Mouse (Mus musculus) embryo, embryonic 9.5 days (tissue): ENCODE measurements around the gene Picalm.
A peak's percentile ranks its signal among the peaks of the same experiment; 100 is the strongest.
"Not testable (repeated sequence)": the region's sequence is repeated elsewhere in the genome, so short reads cannot be mapped to it uniquely, and the experiment has no call there.

Source experiments
- DNase-seq: peaks from one replicate; pipeline ENCODE4 v3.0.0-alpha.2; 2017; ENCODE audit errors: extremely low spot score

The Picalm gene

DNA sequence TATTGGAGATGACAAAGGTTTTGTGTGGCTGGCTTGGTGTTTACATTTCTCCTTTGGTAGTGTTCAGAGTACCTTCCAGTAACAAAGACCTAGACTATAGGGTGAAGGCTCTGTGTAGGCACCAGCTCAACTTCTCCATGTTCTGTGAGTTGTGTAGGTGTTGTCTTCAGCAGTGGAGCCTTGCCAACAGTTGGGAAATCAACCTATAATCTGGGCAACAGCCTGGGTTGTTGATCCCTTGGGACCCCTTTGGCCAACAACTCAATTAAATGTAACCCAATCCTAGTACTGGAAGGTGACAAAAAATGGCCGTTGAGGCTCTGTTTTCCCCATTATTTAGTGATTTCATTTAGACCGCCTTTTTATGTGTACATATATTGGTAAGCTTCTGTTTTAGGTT is 80.1 kb downstream of the Picalm start:
- DNase-seq = no peak

DNA sequence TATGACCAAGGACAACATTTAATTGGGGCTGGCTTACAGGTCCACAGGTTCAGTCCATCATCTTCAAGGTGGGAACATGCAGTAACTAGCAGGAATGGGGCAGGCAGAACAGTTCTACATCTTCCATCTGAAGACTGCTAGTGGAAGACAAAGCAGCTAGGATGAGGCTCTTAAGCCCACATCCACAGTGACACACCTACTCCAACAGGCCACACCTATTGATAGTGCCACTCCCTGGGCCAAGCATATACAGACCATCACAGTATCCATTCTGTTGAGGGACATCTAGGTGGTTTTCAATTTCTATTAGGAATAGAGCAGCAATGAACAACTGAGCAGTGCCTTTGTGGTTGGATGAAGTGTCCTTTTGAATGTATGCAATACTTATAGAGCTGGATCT is 80.9 kb downstream of the Picalm start:
- no peak for DNase-seq

DNA sequence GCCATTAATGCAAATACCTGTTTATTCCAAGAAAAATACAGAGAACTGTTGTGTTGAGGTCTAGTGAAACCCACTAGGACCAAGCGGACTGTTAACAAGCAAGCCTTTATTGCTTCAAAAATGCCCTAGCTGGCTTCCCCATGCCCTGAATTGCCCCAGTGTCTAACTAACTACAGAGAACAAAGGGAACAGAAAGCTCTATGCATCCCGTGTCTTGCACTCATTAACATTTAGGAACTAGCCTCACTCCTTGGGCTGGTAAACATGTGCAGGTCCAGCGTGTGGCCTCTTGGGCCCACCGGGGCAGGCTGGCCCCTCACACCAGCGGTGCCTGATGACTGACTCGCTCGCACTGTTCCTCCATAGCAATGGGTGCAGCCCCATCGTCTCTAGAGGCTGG is 86.5 kb downstream of the Picalm start:
- DNase-seq = no peak

DNA sequence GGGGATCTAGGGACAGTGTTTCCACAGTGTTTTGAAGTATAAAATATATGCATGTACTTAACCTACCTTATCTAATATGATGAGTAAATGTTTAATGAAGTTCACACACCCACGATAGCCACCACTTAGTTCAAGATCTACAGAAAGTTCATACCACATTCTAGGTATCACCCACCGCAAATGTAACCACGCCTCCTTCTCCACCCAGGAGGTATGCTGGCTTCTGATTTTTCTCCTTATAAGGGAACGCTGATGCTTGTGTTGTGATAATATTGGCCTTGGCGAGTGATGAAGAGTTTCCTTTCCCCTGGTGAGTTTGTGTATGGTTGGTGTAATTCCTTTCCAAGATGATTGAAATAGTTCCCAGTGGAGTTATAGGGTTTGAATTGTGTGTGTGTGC is 88.1 kb downstream of the Picalm start:
- DNase-seq = no peak

DNA sequence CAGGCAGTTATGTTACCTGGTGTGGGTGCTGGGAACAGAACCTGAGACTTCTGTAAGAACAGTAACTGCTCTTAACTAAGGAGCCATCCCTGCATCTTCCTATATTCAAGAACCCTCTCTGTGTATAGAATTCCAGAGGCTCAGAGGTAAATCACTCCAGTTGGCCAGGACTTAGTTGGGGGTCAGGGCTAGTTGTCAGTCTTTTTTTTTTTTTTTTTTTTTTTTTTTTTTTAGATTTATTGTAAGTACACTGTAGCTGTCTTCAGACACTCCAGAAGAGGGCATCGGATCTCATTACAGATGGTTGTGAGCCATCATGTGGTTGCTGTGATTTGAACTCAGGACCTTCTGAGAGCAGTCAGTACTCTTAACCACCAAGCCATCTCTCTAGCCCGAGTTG is 91.5 kb downstream of the Picalm start:
- DNase-seq = no peak

DNA sequence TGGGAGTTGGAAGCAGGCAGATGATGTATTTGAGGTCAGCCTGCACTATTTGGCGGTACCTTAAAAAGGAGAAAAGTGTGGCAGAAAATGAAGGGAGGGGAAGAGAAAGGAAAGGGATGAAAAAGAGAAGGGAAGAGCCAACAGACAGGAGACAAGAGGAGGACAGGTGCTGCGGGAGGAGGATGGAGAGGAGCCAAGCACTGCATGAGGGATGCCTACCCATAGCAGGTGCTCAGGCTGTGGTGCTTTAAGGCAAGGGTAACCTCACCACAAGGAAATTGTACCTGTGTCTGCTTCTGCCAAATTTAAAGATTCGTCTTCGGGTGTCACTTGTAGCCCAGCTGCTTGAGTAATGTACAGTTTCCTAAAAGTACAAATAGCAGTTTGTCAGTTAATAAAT is 98.1 kb downstream of the Picalm start:
- DNase-seq = no peak

DNA sequence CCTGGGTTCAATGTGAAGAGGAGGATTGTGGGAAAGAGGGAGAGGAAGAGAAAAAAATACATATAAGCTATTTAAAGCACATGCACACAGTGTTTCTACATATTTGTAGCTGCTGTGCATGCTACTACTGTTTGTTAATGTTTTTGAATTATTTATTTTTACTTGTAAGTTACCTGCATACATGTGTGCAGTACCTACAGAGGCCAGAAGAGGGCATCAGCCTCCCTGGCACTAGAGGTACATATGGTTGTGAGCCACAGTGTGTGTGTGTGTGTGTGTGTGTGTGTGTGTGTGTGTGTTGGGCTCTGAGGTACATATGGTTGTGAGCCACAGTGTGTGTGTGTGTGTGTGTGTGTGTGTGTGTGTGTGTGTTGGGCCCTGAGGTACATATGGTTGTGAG is 98.9 kb downstream of the Picalm start:
- DNase-seq = not testable (repeated sequence)

DNA sequence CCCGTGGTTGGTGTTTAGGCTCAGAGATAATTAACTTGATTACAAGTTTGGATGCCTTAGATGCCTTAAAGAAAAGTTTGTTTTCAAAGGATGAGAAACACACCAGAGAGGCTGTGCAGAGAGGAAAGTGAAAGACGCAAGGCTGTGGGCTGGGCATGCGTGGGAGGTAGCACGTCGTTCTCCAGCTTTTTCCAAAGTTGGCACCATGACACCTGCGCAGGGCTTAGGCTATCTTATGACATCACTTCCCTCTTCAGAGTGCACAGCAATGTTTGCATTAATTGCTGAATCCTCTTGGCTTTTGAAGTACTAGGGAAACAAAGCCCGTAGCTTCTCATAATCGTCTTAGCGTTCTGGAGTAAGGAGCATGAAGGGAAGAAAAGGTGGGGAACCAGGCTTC is 101.4 kb downstream of the Picalm start:
- no peak for DNase-seq

DNA sequence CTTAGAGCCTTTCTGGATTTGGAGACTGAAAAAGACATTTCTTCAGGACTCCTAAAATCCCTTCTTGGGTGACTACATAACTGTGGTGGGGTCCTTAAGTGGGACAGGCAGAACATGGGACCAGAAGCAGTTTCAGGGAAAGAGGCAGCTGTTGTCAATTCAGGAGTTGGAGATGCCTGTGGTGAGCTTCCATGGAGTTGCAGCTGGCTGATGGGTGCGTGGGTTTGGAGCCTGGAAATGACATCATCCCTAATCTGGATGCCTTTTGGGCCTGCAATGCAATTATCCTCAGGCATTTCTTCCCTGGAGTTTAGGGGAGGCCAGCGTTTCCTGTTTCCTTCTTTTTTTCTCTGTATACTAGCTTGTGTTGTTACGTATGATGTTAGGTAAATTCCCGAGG is 103.9 kb downstream of the Picalm start:
- DNase-seq = no peak

DNA sequence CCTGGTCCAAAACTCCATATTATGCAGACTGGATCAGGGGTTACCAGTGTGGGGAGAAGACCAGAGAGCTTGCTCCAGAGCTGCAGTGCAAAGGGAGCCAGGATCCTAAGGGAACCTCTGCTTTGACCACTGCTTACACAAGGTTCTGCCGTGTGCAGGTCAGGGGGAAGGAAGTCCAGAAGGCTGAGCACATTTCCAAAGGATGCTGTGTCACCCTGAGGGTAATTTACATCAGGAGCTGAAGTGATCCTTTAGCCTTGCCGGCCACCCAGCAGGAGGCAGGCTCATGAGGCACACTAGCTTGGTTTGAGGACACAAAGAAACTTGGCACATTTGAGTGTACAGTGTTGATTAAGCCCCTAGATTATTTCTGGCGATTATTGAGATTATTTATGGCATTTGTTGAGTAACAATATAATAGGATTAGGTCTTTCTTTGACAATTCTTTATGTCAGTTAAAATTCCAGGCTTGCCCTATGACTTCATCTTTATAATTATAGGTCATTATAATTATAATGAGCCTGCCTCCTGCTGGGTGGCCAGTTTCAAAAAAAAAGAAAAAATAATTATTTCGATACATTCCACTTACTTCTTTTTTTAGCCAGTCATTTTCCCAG is 106.4 kb downstream of the Picalm start:
- no peak for DNase-seq

DNA sequence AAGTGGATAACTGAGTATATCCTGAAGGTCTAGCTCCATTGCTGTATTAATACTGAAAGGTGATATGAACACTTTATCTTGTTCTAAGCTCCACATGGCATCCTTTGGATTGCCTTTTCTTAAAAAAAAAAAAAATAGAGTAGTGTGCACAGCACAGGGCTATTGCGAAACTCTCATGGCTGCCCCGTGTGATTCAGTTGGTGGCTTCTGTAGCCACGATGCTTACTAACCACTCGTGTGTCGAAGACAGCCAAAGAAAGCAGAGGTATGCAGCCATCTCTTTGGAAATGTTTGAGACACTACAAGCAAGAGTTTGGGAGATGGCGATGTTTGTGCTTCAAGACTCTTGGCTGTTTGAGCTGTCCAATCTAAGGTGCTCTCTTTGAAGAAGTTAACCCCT is 113.1 kb downstream of the Picalm start:
- no peak for DNase-seq

DNA sequence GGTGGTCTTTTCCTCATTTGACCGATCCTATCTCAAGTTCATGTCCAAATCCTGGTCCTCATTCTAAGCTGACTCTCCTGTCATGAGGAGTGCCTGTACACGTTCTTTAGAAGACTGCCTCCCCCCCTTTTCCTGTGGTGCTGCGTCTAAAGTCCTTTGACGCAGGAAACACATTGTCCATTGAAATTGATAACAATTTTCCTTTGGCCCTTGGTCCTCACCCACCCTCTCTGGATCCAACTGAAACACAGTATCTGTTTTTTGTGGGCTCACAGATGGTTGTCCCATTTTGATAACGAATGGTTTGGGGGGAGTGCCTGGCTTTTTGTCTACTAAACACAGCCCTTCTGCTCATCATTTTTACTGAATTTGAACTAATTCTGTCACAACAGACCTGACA is 113.6 kb downstream of the Picalm start:
- no peak for DNase-seq

DNA sequence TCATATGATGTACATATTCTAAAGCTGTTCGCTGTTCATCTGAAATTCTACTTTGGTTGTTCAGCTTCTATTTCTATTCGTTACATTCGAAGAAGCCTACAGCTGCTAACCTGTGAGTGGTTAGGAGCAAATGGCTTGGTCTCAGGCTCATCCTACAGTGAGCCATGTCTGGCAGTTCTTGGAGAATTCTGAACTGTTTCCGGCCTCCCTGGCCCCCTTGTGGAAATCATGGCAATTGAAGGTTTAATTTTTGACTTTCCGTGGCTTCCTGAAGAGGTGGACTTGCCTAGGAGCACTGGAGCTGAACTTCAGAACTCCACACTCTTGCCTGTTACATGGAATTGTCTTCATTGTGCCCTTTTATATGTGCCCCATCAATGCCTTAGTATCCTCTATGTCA is 122.9 kb downstream of the Picalm start:
- peak; percentile 27 for DNase-seq

DNA sequence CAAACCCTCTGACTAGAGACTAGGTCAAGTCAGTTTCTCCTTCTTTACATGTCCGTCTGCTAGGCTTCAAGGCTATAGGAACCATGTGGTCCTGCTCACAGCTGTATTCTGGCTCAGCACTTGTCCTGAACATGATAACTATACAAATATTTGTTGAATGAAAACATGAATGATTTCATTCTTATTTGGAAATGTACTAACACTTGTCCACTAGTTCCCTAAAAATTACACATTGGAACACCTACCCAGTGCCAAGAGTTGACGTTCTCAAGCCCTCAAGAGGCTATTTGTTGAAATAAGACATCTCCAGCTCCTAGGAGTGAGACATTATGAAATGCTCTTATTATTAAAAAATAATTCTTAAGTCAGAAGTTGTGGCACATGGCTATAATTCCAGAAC is 128.7 kb downstream of the Picalm start:
- no peak for DNase-seq

DNA sequence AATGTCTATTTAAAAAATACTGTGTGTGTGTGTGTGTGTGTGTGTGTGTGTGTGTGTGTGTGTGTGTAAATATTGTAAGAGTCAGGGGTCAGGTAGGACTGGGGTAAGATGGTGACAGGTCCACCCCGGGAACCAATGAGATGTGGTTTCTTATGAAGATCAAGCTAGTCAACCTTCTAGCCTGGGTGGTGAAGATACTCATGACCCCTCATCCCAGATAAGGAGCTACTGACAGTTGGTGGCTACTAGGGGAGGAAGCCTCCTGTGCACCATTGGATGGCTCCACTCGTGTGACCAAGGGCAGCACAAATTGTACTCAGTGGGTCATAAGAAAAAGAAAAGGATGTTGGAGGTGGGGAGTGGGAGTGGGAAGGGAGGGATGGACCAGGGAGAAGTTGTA is 129.9 kb downstream of the Picalm start:
- no peak for DNase-seq

DNA sequence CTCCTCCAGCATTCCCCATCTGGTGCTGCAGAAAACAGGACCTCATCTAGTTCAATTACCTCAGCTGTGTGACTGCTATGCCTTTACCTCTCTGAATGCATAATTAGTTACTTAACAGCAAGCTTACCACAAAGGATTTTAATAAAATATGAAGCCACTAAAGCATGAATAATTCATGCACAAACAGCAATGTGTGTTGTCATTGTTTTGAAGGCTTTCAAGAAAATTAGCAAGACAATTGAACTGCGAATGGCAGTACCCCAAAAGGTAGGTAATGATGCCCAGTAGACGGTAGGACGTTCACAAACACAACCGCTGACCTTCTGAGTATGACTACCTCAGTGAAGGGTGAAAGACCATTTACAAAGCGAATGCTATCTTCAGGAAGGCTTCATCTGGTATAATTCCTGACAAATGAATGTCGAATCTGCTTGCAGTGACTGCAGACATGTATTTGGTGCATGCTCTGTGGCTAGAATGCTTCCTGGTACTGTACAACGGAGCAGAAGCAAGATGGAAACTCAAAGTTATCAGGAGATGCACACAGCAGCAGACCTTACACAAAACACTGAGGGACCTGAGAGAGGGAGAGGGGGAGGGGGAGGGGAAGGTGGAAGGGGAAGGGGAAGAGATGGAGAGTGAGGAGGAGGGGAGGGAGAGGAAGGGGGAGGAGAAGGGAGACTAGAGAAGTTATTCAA is 132.0 kb downstream of the Picalm start:
- no peak for DNase-seq
